Mouse (Mus musculus): Measurements from ENCODE around the gene Bend3. TPM values are rescaled to one million over a fixed set of nuclear protein-coding genes. Genes with fewer than 3 reads are reported as not detected.

Gene Bend3
- total and polyA plus RNA-seq, 3 experiments: 13.0 to 32.8 (median 18.7) TPM

DNA sequence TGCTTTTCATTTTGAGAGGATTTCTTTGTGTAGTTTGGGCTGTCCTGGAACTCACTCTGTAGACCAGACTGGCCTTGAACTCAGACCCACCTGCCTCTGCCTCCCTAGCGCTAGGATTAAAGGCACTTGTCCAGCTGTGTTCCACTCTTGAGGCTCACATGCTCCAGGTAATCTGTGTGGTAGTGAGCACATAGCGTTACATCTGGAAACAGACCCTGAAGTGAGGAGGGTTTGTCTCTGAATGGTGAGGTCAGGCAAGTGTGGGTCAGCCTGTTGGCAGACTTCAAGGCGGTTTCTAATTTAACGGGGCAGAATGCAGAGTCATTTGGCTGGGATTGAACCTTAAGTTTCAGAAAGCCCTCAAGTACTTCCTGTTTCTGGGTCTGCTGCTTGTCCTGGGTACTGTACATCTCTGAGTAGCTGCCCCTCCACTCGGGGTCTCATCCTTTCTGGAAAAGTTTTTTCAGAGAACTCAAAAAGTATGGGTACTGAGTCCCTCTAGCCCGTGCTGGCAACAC lies 7.2 kb downstream of the Bend3 start:
- Histone ChIP-seq H3K36me3 (ENCODE audit: control insufficient read depth in 1 of 2, insufficient read depth in 2 of 2, low read length in 2 of 2) (peaks cover 0 to 8% of the 10 kb centered on the region in 2 experiments; a peak in 3 of 4 replicates), H3K27ac (ENCODE audit: control insufficient read depth, low read depth, low read length) (no peak overlapping the region), H3K4me3 (ENCODE audit: control insufficient read depth in 1 of 2, insufficient read depth in 1 of 2, low read depth in 2 of 2, low read length in 2 of 2) (no peak overlapping the region), H3K79me2 (ENCODE audit: control insufficient read depth, insufficient read depth, low read length, poor library complexity) (peaks cover 43% of the 10 kb centered on the region), H3K9ac (ENCODE audit: control insufficient read depth, low read depth, low read length, poor library complexity, severe bottlenecking) (no peak overlapping the region), H3K4me1 (ENCODE audit: control insufficient read depth in 1 of 2, insufficient read depth in 2 of 2, low read length in 2 of 2) (peaks cover 3 to 8% of the 10 kb centered on the region in 2 experiments; a peak in 2 of 4 replicates), H3K9me3 (replicated peaks; ENCODE audit: insufficient read depth, low read length) (no peaks in the 10 kb centered on the region), H3K27me3 (ENCODE audit: control insufficient read depth in 1 of 2, insufficient read depth in 2 of 2, low read length in 2 of 2) (no peaks in the 10 kb centered on the region)
- peak; percentile 23 for DNase-seq (ENCODE audit: low read depth, low spot score)
- TF ChIP-seq CTCF (IDR thresholded peaks at IDR 0.05 in 2 of 3, conservative IDR thresholded peaks at IDR 0.05 in 1 of 3; ENCODE audit: control insufficient read depth in 1 of 3, insufficient read depth in 1 of 3, low read depth in 2 of 3, low read length in 3 of 3, poor library complexity in 1 of 3, severe bottlenecking in 1 of 3) (no peak), SIN3A (IDR thresholded peaks at IDR 0.05; ENCODE audit: low read length) (no peak), MEF2A (IDR thresholded peaks at IDR 0.05; ENCODE audit: extremely low read depth, insufficient replicate concordance, low read depth, low read length, poor library complexity, severe bottlenecking) (no peak), HCFC1 (IDR thresholded peaks at IDR 0.05; ENCODE audit: low read depth, low read length) (no peak), POLR2AphosphoS2 (IDR thresholded peaks at IDR 0.05; ENCODE audit: low read length) (no peak), MYC (IDR thresholded peaks at IDR 0.05; ENCODE audit: low read depth, low read length) (no peak), SMC3 (IDR thresholded peaks at IDR 0.05; ENCODE audit: low read depth, low read length) (no peak), ZKSCAN1 (IDR thresholded peaks at IDR 0.05; ENCODE audit: low read depth, low read length) (no peak), RAD21 (IDR thresholded peaks at IDR 0.05; ENCODE audit: low read depth, low read length) (no peak)

DNA sequence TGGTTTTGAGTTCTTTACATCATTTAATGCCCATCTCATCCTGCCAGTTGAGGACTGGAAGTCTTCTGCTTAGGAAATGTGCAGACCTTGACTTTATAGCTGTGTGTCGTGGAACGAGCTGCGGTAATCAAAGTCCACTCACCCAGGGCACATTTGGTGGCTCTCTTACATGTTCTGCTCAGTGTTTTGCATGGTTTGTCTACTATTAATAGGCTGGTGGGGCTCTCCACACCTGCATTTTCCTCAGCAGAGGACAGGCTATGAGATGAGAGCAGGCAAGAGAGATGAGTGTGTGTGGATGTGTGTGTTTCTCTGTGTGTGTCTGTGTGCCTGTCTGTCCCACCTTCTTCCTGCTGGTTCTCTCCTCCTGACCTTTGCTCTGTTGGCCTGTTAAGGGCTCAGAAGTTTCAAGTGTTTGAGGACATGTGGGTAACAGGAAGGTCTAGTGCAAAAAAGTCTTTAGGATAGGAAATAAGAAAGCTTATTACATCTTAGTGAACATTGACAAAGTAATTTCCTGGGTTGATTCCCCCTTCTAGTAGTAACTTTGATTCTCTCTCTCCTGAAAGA lies 8.9 kb downstream of the Bend3 start:
- Histone ChIP-seq H3K79me2 (ENCODE audit: control insufficient read depth, insufficient read depth, low read length, poor library complexity) (peaks cover 30% of the 10 kb centered on the region), H3K4me3 (ENCODE audit: control insufficient read depth in 1 of 2, insufficient read depth in 1 of 2, low read depth in 2 of 2, low read length in 2 of 2) (no peak overlapping the region), H3K9ac (ENCODE audit: control insufficient read depth, low read depth, low read length, poor library complexity, severe bottlenecking) (no peak overlapping the region), H3K27me3 (ENCODE audit: control insufficient read depth in 1 of 2, insufficient read depth in 2 of 2, low read length in 2 of 2) (no peaks in the 10 kb centered on the region), H3K9me3 (replicated peaks; ENCODE audit: insufficient read depth, low read length) (no peaks in the 10 kb centered on the region), H3K4me1 (ENCODE audit: control insufficient read depth in 1 of 2, insufficient read depth in 2 of 2, low read length in 2 of 2) (no peaks in the 10 kb centered on the region), H3K27ac (ENCODE audit: control insufficient read depth, low read depth, low read length) (no peak overlapping the region), H3K36me3 (ENCODE audit: control insufficient read depth in 1 of 2, insufficient read depth in 2 of 2, low read length in 2 of 2) (no peaks in the 10 kb centered on the region; a peak in 1 of 4 replicates)
- no peak for TF ChIP-seq UBTF (IDR thresholded peaks at IDR 0.05; ENCODE audit: borderline replicate concordance, insufficient read depth, low read depth, low read length)
- TF ChIP-seq E2F4 (IDR thresholded peaks at IDR 0.05; ENCODE audit: borderline replicate concordance, low read depth, low read length): no peak
- no peak for TF ChIP-seq KAT2A (conservative IDR thresholded peaks at IDR 0.05; ENCODE audit: low read depth, low read length)
- no peak for TF ChIP-seq EP300 (IDR thresholded peaks at IDR 0.05; ENCODE audit: low read depth in 1 of 2, low read length in 2 of 2)
- no peak for TF ChIP-seq CHD1 (IDR thresholded peaks at IDR 0.05; ENCODE audit: low read depth, low read length)
- no peak for TF ChIP-seq ZKSCAN1 (IDR thresholded peaks at IDR 0.05; ENCODE audit: low read depth, low read length)
- TF ChIP-seq USF2 (IDR thresholded peaks at IDR 0.05; ENCODE audit: borderline replicate concordance in 1 of 2, insufficient read depth in 1 of 2, low read depth in 1 of 2, low read length in 2 of 2): no peak
- no peak for TF ChIP-seq SIN3A (IDR thresholded peaks at IDR 0.05; ENCODE audit: low read length)
- no peak for TF ChIP-seq TBP (IDR thresholded peaks at IDR 0.05; ENCODE audit: low read depth, low read length)
- no peak for TF ChIP-seq MEF2A (IDR thresholded peaks at IDR 0.05; ENCODE audit: extremely low read depth, insufficient replicate concordance, low read depth, low read length, poor library complexity, severe bottlenecking)
- no peak for TF ChIP-seq ELF1 (IDR thresholded peaks at IDR 0.05; ENCODE audit: low read depth, low read length)
- no peak for TF ChIP-seq MYC (IDR thresholded peaks at IDR 0.05; ENCODE audit: low read depth, low read length)
- no peak for DNase-seq (ENCODE audit: low read depth, low spot score)

All from MEL (cell line).